Mouse (Mus musculus): ENCODE measurements around the gene Gse1.

Gse1 gene

GRCm38 (mm10) chr8:120485551-120486476, 257.6 kb downstream of the Gse1 start:
- peak in 1 of 2 experiments; percentile 43 for DNase-seq

GRCm38 (mm10) chr8:120486477-120487376, 258.5 kb downstream of the Gse1 start:
- peak; percentile 76 to 79 for DNase-seq

GRCm38 (mm10) chr8:120487377-120487728, 259.1 kb downstream of the Gse1 start:
- no peak for DNase-seq

GRCm38 (mm10) chr8:120487729-120488510, 259.7 kb downstream of the Gse1 start:
- DNase-seq, result peak; percentile 87 to 92

GRCm38 (mm10) chr8:120488636-120489131, 260.4 kb downstream of the Gse1 start:
- peak; percentile 76 for DNase-seq

- peak; percentile 65 to 69 for DNase-seq
Measured at GRCm38 (mm10) chr8:120489142-120489754, 261.0 kb downstream of the Gse1 start.

- DNase-seq, result peak; percentile 69 to 72
Measured at GRCm38 (mm10) chr8:120489771-120490281, 261.6 kb downstream of the Gse1 start.

GRCm38 (mm10) chr8:120490354-120491141, 262.3 kb downstream of the Gse1 start:
- peak in 1 of 2 experiments; percentile 37 for DNase-seq

- no peak for DNase-seq
Measured at GRCm38 (mm10) chr8:120491166-120491793, 263.0 kb downstream of the Gse1 start.

- peak in 1 of 2 experiments; percentile 52 for DNase-seq
Measured at GRCm38 (mm10) chr8:120492193-120492880, 264.1 kb downstream of the Gse1 start.

GRCm38 (mm10) chr8:120492881-120493220, 264.6 kb downstream of the Gse1 start:
- no peak for DNase-seq

- no peak for DNase-seq
Measured at GRCm38 (mm10) chr8:120493508-120494464, 265.5 kb downstream of the Gse1 start.

GRCm38 (mm10) chr8:120494903-120495302, 266.6 kb downstream of the Gse1 start:
- DNase-seq, result peak; percentile 85 to 87

- DNase-seq, result no peak
Measured at GRCm38 (mm10) chr8:120495461-120495860, 267.2 kb downstream of the Gse1 start.

- DNase-seq, result no peak
Measured at GRCm38 (mm10) chr8:120496478-120496877, 268.2 kb downstream of the Gse1 start.

GRCm38 (mm10) chr8:120497503-120497946, 269.3 kb downstream of the Gse1 start:
- DNase-seq, result peak in 1 of 2 experiments; percentile 42

GRCm38 (mm10) chr8:120498349-120498831, 270.1 kb downstream of the Gse1 start:
- peak in 1 of 2 experiments; percentile 48 for DNase-seq

- DNase-seq, result peak; percentile 73 to 77
Measured at GRCm38 (mm10) chr8:120498926-120499605, 270.8 kb downstream of the Gse1 start.

All from cerebellum, postnatal 10 days (tissue).